Mouse (Mus musculus) gastrocnemius, postnatal 4 days (tissue): ENCODE results near the gene Pdzd2. TPM values are rescaled to one million over a fixed set of nuclear protein-coding genes. Genes with fewer than 3 reads are reported as not detected.

Experiments used
- DNase-seq, 2 experiments: peaks; one replicate each; pipeline ENCODE4 v3.0.0; 2021 to 2022; ENCODE audit warnings: low spot score in 2 of 2, mixed read lengths in 2 of 2
- total RNA-seq, 2 experiments: library from RNA; stranded (reverse); gene quantifications; 2 replicates each; pipeline ENCODE4 v1.2.3; 2021

Pdzd2 gene
- total RNA-seq, 2 experiments from 2014 or later: 50.8 to 58.0 TPM

DNA sequence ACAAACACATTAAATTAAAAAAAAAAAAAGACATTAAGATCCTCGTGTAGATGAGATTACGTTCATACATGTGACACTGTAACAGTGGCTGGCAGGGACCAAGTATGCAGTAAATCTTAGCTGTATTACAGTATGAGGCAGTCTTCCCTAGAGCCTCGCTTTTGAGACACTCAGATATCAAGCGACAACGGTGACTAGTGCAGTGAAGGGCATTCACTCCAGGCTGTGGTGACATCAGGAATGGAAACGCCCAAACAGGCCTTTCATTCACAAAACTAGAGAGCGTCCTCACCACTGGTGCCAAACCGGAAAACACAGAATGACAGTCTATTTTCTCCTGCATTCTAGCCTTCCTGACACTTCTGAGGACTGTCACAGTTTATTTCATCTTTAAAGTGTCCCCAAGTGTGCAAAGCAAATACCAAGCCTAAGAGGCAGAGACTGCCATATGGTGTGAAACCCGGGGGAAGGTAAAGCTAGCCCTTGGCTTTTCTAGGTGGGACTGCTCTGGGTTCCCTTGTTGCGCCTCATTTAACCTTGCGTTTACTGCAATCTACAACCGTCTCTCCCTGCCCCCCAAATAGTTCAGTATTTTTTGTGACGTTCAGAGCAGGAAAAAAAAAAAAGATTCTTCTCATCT is 195.9 kb downstream of the Pdzd2 start:
- no peak for DNase-seq

GRCm38 (mm10) chr15:12542316-12542715 is 197.4 kb downstream of the Pdzd2 start:
- no peak for DNase-seq

GRCm38 (mm10) chr15:12539618-12540302 is 200.0 kb downstream of the Pdzd2 start:
- no peak for DNase-seq

GRCm38 (mm10) chr15:12533254-12533653 is 206.5 kb downstream of the Pdzd2 start:
- DNase-seq: no peak

DNA sequence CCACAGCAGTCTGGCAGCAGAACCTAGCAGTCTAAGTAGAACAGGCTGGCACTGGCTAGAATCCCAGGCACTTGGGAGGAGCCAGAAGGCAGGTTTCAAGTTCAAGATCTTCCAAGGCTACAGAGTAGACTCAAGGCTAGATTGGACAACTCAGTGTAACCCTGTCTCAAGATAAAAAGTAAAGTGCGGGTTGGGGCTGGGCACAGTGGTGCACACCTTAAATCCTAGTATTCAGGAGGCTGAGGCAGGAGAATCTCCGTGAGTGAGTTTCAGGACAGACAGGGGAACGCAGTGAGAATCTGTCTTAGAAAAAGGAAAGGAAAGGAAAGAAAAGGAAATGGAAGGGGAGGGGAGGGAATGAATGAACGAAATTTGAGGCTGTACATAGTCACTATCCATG is 207.2 kb downstream of the Pdzd2 start:
- no peak for DNase-seq

DNA sequence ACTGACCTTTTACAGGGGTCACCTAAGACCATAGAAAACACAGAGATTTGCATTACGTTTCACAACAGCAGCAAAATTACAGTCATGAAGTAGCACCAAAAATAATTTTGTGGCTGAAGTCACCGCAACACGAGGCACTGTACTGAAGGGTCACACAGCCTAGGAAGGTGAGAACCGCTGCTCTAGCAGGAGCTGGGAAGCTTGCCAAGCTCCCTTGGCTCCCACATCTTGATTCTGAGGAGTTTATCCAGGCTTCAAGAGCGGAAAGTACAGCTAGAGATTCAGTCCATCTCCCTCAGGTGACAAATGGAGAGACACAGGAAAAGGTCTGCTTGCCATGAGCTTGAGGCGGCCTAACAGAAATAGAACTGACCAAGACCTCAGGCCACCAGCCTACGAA is 216.9 kb downstream of the Pdzd2 start:
- DNase-seq: no peak

DNA sequence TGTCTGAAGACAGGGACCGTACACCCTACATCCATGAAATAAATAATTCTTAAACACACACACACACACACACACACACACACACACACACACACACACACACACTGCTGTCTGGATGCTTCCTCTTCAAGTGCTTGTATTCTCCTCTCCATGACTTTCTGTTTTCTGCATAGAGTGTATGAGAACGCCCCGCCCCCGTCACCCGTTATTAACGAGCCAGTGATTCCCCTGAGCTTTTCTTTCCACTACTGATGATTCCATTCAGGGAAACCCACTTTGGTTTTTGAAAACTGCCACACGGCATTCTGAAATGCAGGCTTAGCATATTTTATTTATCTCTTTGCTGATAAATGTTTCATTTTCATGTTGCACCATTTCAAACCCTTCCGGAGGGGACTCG is 219.4 kb downstream of the Pdzd2 start:
- DNase-seq: no peak

- no peak for DNase-seq
Measured at GRCm38 (mm10) chr15:12518370-12518973, 221.3 kb downstream of the Pdzd2 start.

DNA sequence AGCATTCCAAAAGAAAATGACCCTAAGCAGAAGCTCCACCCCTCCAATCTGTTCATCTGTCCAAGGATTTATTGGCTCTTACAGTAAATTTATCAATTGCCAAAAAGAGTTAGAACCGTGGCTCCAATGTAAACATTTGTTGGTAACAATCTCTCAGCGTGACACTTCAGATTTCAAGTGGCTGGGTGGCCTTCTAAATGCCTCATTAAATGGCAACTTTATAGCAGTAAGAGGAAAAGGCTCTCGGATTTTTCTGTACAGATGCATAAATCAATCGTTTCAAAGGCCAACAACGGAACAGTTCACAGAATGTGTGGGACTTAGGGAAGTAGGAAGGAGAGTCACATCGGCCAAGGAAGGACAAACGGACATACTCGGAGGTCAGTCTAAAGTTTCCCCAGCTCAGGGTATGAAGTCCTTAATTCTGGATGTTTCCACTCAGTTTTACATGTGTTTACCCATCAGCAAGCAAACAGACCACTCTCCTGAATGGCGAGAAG is 222.4 kb downstream of the Pdzd2 start:
- no peak for DNase-seq

GRCm38 (mm10) chr15:12515272-12515844 is 224.4 kb downstream of the Pdzd2 start:
- no peak for DNase-seq

DNA sequence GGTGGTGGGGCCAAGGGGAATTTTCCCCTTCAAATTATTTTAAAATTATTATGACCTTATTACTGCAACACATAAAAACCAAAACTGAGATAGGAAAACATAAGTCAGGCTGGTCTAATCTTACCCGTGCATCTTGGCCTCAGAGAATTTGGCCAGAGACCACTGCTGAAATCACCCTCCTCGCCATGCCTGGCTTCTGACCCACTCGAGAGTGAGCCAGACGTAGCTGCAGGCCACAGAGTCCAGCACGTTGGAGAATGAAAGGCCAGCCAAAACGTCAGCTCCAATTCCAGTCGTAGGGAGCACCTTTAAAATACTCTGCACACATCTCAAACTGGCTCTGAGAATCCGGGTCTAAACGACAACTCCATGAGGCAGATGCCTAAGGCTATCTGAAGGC is 226.2 kb downstream of the Pdzd2 start:
- DNase-seq: peak in 1 of 2 experiments; percentile 20

DNA sequence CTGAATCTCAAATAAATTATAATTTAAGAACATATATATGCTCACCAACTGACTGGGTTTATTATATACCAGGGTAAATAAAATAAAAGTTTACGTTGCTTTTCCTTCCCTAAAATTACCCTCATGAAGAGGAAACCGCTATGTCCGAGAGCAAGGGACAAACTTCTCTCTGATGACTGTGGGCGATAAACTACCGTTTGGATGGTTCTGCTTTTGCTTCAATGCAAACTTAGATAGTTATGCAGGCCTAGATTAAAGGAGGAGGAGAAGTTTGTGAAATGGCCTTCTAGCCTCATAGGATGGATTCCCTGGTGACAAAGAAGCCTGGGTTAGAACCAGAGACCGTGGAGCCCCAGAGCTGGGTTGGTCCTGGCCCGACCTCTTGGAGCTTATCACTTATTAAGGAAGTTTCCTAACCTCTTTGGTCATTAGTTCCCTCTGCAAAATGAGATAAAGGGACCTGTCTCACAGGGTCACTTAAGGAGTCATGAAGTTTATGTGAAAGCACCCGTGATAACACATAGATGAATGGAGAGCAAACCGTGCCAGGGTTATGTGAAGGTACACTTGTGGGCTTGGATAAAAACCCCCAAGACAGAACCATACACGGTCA is 230.9 kb downstream of the Pdzd2 start:
- no peak for DNase-seq

DNA sequence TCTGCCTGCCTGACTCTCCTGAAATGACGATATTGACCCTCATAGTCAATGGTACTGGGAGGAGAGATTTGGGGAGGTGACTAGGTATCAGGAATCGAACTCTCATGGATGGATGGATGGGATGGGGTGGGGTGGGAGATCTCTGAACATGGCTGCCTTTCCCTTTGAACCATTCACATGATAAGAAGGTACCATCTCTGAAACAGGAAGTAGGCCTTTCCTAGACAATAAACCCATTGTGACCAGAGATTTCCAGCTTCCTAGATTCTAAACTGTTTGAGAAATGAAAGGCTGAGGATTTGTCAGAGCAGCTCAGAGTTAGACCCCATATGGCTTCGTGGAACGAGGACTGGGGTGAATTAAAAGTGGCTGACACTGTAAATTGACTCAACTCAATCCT is 232.2 kb downstream of the Pdzd2 start:
- no peak for DNase-seq

- DNase-seq: no peak
Measured at GRCm38 (mm10) chr15:12506514-12506913, 233.2 kb downstream of the Pdzd2 start.

GRCm38 (mm10) chr15:12506085-12506484 is 233.6 kb downstream of the Pdzd2 start:
- DNase-seq: no peak

DNA sequence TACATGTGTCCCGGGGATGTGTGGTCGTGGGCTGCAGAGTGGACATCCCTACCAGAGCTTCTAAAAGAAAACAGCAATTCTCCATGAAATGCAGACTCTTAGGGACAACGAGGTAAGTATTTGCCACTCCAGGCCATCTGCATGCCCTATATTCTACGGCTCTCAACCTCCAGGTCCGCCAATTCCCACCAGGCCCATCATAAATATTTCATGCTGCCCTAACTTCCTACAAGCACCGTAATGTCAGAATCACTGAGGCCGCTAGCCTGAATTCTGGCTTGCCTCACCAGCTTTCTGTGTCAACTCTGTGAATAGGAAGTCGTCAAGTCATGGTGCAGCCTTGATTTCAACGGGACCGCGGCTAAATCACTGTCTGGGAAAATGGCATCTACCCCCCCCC is 234.2 kb downstream of the Pdzd2 start:
- DNase-seq: no peak

- no peak for DNase-seq
Measured at GRCm38 (mm10) chr15:12503907-12504306, 235.8 kb downstream of the Pdzd2 start.

DNA sequence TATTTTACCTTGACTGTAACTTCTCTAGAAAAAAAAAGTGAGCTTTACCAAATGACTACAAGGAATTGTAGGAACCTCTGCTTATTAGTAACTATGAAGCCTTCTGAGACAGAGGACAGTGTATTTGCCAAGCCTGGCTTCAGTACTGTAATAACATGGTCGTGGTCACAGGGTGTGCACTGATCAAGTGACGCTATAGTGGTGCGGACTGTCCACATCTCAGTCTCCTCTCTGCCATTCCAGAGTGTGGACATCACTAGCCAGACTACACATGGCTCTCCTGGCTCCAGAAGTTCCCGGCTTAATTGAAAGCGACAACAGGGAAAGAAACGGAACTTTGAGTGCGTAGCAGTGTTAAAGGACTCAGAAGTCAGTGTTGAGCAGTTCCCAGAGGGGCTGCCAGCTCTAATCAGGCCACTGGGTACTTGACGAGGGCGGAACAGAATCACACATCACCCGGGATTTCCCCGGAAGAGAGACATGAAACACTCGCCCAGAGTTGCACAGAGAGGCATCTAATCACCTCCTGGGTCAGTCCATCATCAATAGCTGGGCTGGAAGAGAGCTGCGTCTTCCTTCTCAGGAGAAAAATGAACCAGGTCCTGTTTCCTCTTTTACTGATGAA is 237.7 kb downstream of the Pdzd2 start:
- DNase-seq: no peak

DNA sequence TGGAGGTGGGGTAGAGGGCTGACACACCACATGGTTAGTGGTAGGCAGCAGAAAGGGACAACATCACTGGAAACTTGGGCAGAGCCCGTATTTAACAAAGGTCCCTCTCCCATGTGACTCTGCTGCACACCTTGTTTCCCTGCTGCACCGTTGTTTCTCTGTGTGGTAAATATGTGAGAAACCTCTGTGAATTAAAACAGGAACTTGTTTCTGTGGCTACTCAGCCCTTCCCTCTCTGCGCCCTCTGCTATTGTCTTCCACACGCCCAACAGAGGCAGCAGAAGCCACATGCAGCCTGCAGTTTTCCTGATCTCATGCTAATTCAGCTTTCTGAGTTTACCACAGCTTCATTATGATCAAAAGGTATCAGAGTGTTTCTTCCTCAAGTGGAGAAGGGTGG is 239.1 kb downstream of the Pdzd2 start:
- DNase-seq: no peak

DNA sequence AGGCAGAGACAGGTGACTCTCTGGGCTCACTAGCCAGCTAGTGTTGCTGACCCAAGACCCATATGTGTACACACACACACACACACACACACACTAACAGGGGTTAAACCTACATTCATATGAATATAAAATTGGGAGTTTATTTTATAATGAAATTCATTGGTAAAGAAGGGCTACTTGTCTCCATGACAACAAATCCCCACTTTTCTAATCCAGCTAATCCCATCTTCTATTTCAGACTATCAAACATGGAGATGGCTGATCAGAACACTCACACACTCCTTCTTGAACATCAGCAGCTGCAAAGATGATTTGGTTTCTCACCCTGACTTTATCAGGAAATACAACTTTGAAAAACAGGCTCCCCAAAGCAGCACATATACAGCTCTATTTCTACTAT is 245.6 kb downstream of the Pdzd2 start:
- no peak for DNase-seq

DNA sequence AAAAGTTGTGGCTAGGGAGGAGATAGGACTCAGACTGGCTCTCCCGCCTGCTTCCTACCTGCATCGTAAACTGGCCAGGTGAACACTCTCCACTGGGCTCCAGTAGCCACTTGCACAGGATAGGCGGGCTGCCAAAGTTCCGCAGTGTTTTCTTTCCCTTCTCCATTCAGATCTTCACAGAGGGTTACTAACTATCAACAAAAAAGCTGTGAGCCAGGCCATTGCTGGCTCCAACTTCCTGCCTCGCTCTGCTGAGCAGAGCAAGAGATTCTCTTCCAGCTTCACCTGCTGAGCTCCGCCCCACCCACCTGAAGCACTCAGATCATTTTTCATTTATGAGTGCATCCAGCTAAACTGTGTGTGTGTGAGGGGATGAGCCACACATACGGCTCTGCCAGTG is 246.5 kb downstream of the Pdzd2 start:
- no peak for DNase-seq
